Mouse (Mus musculus) liver, adult 2 months (tissue): Measurements from ENCODE around the gene Deup1. TPM values are rescaled to one million over a fixed set of nuclear protein-coding genes. Genes with fewer than 3 reads are reported as not detected.

Experiments
- DNase-seq: peaks from one replicate; pipeline ENCODE4 v3.0.0-alpha.2; 2011; ENCODE audit warnings: low read depth, low spot score; ENCODE audit errors: extremely low read depth
- H3K27ac ChIP-seq: fragments of 200-500 bp; replicated peaks from 2 replicates; pipeline ENCODE4 v1.5.1; 2012; ENCODE audit warnings: low read depth, mild to moderate bottlenecking, control low read depth, inconsistent platforms, low read length; ENCODE audit not compliant: insufficient read depth
- H3K27me3 ChIP-seq: fragments of 200-500 bp; 2 replicates; pipeline ENCODE4 v1.6.1; 2012; ENCODE audit warnings: mild to moderate bottlenecking, moderate library complexity, low read length, inconsistent platforms; ENCODE audit not compliant: control insufficient read depth, insufficient read depth
- H3K36me3 ChIP-seq: fragments of 200-500 bp; 2 replicates; pipeline ENCODE4 v1.6.1; 2012; ENCODE audit warnings: low read length, inconsistent platforms; ENCODE audit not compliant: control insufficient read depth, insufficient read depth
- H3K4me1 ChIP-seq: fragments of 200-500 bp; 2 replicates; pipeline ENCODE4 v1.6.1; 2011; ENCODE audit warnings: low read length; ENCODE audit not compliant: control insufficient read depth, insufficient read depth
- H3K4me3 ChIP-seq: fragments of 200-500 bp; 2 replicates; pipeline ENCODE4 v1.5.1; 2011; ENCODE audit warnings: low read depth, mild to moderate bottlenecking, control low read depth, low read length, moderate library complexity; ENCODE audit not compliant: insufficient read depth
- H3K79me2 ChIP-seq: fragments of 200-500 bp; 2 replicates; pipeline ENCODE4 v1.6.1; 2012; ENCODE audit warnings: inconsistent platforms, mild to moderate bottlenecking, low read length, moderate library complexity; ENCODE audit not compliant: control insufficient read depth, insufficient read depth
- H3K9ac ChIP-seq: fragments of 200-500 bp; 2 replicates; pipeline ENCODE4 v1.6.1; 2012; ENCODE audit warnings: low read depth, mild to moderate bottlenecking, control low read depth, inconsistent platforms, low read length
- CTCF ChIP-seq: fragments of 200-500 bp; IDR thresholded peaks from 2 replicates; pipeline ENCODE4 v1.5.1; 2011; ENCODE audit warnings: low read depth, low read length, control low read depth
- POLR2A ChIP-seq: fragments of 200-500 bp; IDR thresholded peaks from 2 replicates; pipeline ENCODE4 v1.6.1; 2011; ENCODE audit warnings: low read length, control low read depth; ENCODE audit not compliant: insufficient read depth; ENCODE audit errors: extremely low read depth
- WGBS: fragments of 180-500 bp; shearing (Covaris S2); methylation state at CpG from one replicate; pipeline ENCODE4 v1.1.7; 2018; 5-methylcytosine and 5-hydroxymethylcytosine counted together
- polyA plus RNA-seq: library from polyadenylated mRNA; depleted of rRNA; stranded (reverse); fragments of >200 nt; gene quantifications from 2 replicates; pipeline ENCODE4 v1.2.3, GENCODE M21; 2012
- total RNA-seq: library from RNA; depleted of rRNA; stranded (reverse); fragments of >200 nt; gene quantifications from 2 replicates; pipeline ENCODE4 v1.2.3, GENCODE M21; 2014

Gene Deup1
- total and polyA plus RNA-seq, 2 experiments, result 0.09 TPM; not detected in 1

- WGBS, result 70% methylated on average over 5 of the region's 5 CpGs
- Histone ChIP-seq H3K4me1 (no peaks in the 10 kb centered on the region; the same call in 1 of the 2 replicates), H3K79me2 (no peaks in the 10 kb centered on the region), H3K4me3 (no peak overlapping the region), H3K27me3 (no peaks in the 10 kb centered on the region), H3K9ac (no peak overlapping the region), H3K27ac (peak overlapping the region; percentile 69), H3K36me3 (no peaks in the 10 kb centered on the region)
- DNase-seq, result no peak
- TF ChIP-seq POLR2A (no peak), CTCF (no peak)
Measured at GRCm38 (mm10) chr9:15600859-15601540, 26.7 kb downstream of the Deup1 start.

- H3K27ac ChIP-seq, result peak overlapping the region; percentile 69
- H3K36me3 ChIP-seq, result no peaks in the 10 kb centered on the region
- H3K79me2 ChIP-seq, result no peaks in the 10 kb centered on the region
- TF ChIP-seq CTCF (no peak), POLR2A (no peak)
- 60% methylated on average over 6 of the region's 6 CpGs for WGBS
- no peaks in the 10 kb centered on the region; the same call in 1 of the 2 replicates for H3K4me1 ChIP-seq
- no peaks in the 10 kb centered on the region for H3K27me3 ChIP-seq
- no peak overlapping the region for H3K9ac ChIP-seq
- DNase-seq, result peak; percentile 13
- no peak overlapping the region for H3K4me3 ChIP-seq
Measured at GRCm38 (mm10) chr9:15600156-15600858, 27.4 kb downstream of the Deup1 start.

- Histone ChIP-seq H3K27ac (no peak overlapping the region), H3K9ac (no peak overlapping the region), H3K36me3 (no peaks in the 10 kb centered on the region), H3K79me2 (no peaks in the 10 kb centered on the region), H3K4me3 (no peak overlapping the region), H3K27me3 (no peaks in the 10 kb centered on the region), H3K4me1 (no peaks in the 10 kb centered on the region; the same call in 1 of the 2 replicates)
- no peak for TF ChIP-seq POLR2A
- TF ChIP-seq CTCF, result no peak
- WGBS, result 74% methylated on average over 4 of the region's 4 CpGs
- DNase-seq, result no peak
Measured at GRCm38 (mm10) chr9:15596598-15596997, 31.1 kb downstream of the Deup1 start.

- Histone ChIP-seq H3K79me2 (no peaks in the 10 kb centered on the region), H3K27me3 (no peaks in the 10 kb centered on the region), H3K36me3 (no peaks in the 10 kb centered on the region), H3K4me1 (no peaks in the 10 kb centered on the region), H3K4me3 (no peak overlapping the region), H3K9ac (no peak overlapping the region), H3K27ac (no peak overlapping the region)
- no peak for TF ChIP-seq CTCF
- WGBS, result 91% methylated on average over 4 of the region's 4 CpGs
- no peak for DNase-seq
Measured at GRCm38 (mm10) chr9:15594148-15594547, 33.6 kb downstream of the Deup1 start.

- Histone ChIP-seq H3K79me2 (no peaks in the 10 kb centered on the region), H3K4me1 (no peaks in the 10 kb centered on the region), H3K9ac (no peak overlapping the region), H3K27ac (no peak overlapping the region), H3K27me3 (no peaks in the 10 kb centered on the region), H3K36me3 (no peaks in the 10 kb centered on the region), H3K4me3 (no peak overlapping the region)
- DNase-seq, result no peak
- WGBS, result 77% methylated on average over 6 of the region's 6 CpGs
- no peak for TF ChIP-seq POLR2A
Measured at GRCm38 (mm10) chr9:15587157-15587854, 40.4 kb downstream of the Deup1 start.
